Mouse (Mus musculus): Measurements from ENCODE around the gene Minos1. TPM values are rescaled to one million over a fixed set of nuclear protein-coding genes. Genes with fewer than 3 reads are reported as not detected.

Gene Minos1
- total RNA-seq, 2 experiments from 2014 or later = 304 to 430 TPM

GRCm38 (mm10) chr4:139136011-139136410 is 5.1 kb upstream of the Minos1 start:
- Histone ChIP-seq H3K27ac (no peak overlapping the region), H3K4me3 (no peak overlapping the region)
- intact Hi-C loops (cut with DNase I) = no loop called here
- DNase-seq = no peak
- TF ChIP-seq CTCF (IDR thresholded peaks at IDR 0.05) = no peak

GRCm38 (mm10) chr4:139133109-139133508 is 2.2 kb upstream of the Minos1 start:
- no peak for DNase-seq
- intact Hi-C loops (cut with DNase I) = loop anchor here (5.0 kb wide), 1 partner anchor 59 kb away; the partner anchor contains the start of gene Capzb
- no peak overlapping the region for H3K4me3 ChIP-seq
- TF ChIP-seq CTCF (IDR thresholded peaks at IDR 0.05) = no peak
- H3K27ac ChIP-seq = no peak overlapping the region

GRCm38 (mm10) chr4:139131858-139132672 is 1.2 kb upstream of the Minos1 start:
- intact Hi-C loops (cut with DNase I) = loop anchor here (5.0 kb wide), 1 partner anchor 60 kb away; the partner anchor contains the start of gene Capzb
- TF ChIP-seq CTCF (IDR thresholded peaks at IDR 0.05) = no peak

GRCm38 (mm10) chr4:139129806-139130700 is 860 bp downstream of the Minos1 start:
- H3K4me3 ChIP-seq = peak overlapping the region; percentile 99
- no peak for TF ChIP-seq CTCF (IDR thresholded peaks at IDR 0.05)
- peak overlapping the region; percentile 96 for H3K27ac ChIP-seq
- intact Hi-C loops (cut with DNase I) = loop anchor here (5.0 kb wide), 2 partner anchors 43 to 62 kb away; partner anchors contain the start of gene Capzb
- DNase-seq = peak; percentile 59

More at GRCm38 (mm10) chr4:139131858-139132672, 1.2 kb upstream of the Minos1 start:
- no peak overlapping the region; the same call in 1 of the 2 replicates for H3K4me3 ChIP-seq
- no peak for DNase-seq
- H3K27ac ChIP-seq = peak overlapping the region; percentile 96

GRCm38 (mm10) chr4:139126475-139126874 is 4.4 kb downstream of the Minos1 start:
- H3K4me3 ChIP-seq = no peak overlapping the region
- TF ChIP-seq CTCF (IDR thresholded peaks at IDR 0.05) = peak; percentile 30; the same call in 1 of the 2 replicates
- intact Hi-C loops (cut with DNase I) = loop anchor here (5.0 kb wide), 1 partner anchor 39 kb away; no protein-coding TSS in a partner anchor
- no peak for DNase-seq
- no peak overlapping the region for H3K27ac ChIP-seq

- Histone ChIP-seq H3K27ac (no peak overlapping the region), H3K4me3 (no peak overlapping the region)
- intact Hi-C loops (cut with DNase I) = loop anchor here (5.0 kb wide), 1 partner anchor 38 kb away; no protein-coding TSS in a partner anchor
- no peak for DNase-seq
- TF ChIP-seq CTCF (IDR thresholded peaks at IDR 0.05) = no peak
Measured at GRCm38 (mm10) chr4:139124940-139125339, 6.0 kb downstream of the Minos1 start.

- no peak overlapping the region for H3K27ac ChIP-seq
- intact Hi-C loops (cut with DNase I) = no loop called here
Measured at GRCm38 (mm10) chr4:139122557-139122956, 8.4 kb downstream of the Minos1 start.

GRCm38 (mm10) chr4:139120998-139121397 is 9.9 kb downstream of the Minos1 start:
- H3K27ac ChIP-seq = no peak overlapping the region
- TF ChIP-seq CTCF (IDR thresholded peaks at IDR 0.05) = no peak
- intact Hi-C loops (cut with DNase I) = no loop called here
- no peak overlapping the region for H3K4me3 ChIP-seq
- DNase-seq = no peak

More at GRCm38 (mm10) chr4:139122557-139122956, 8.4 kb downstream of the Minos1 start:
- no peak for DNase-seq
- no peak overlapping the region for H3K4me3 ChIP-seq
- no peak for TF ChIP-seq CTCF (IDR thresholded peaks at IDR 0.05)

- intact Hi-C loops (cut with DNase I) = no loop called here
- TF ChIP-seq CTCF (IDR thresholded peaks at IDR 0.05) = no peak
- no peak overlapping the region for H3K4me3 ChIP-seq
- H3K27ac ChIP-seq = no peak overlapping the region
- no peak for DNase-seq
Measured at GRCm38 (mm10) chr4:139120281-139120814, 10.6 kb downstream of the Minos1 start.

GRCm38 (mm10) chr4:139116356-139117063 is 14.4 kb downstream of the Minos1 start:
- no peak for TF ChIP-seq CTCF (IDR thresholded peaks at IDR 0.05)
- Histone ChIP-seq H3K4me3 (no peak overlapping the region), H3K27ac (0 out of 2 replicates have a peak overlapping the region, but pooled peaks have one; percentile 16)
- intact Hi-C loops (cut with DNase I) = no loop called here
- no peak for DNase-seq

GRCm38 (mm10) chr4:139115721-139116120 is 15.2 kb downstream of the Minos1 start:
- H3K27ac ChIP-seq = no peak overlapping the region
- DNase-seq = no peak
- TF ChIP-seq CTCF (IDR thresholded peaks at IDR 0.05) = peak; percentile 27; the same call in 1 of the 2 replicates
- intact Hi-C loops (cut with DNase I) = no loop called here
- no peak overlapping the region for H3K4me3 ChIP-seq
